Mouse (Mus musculus): ENCODE results near the gene Gm4763. TPM values are rescaled to one million over a fixed set of nuclear protein-coding genes. Genes with fewer than 3 reads are reported as not detected.
"Not testable (repeated sequence)": the region's sequence is repeated elsewhere in the genome, so short reads cannot be mapped to it uniquely, and the experiment has no call there.

Gm4763 gene
- polyA plus RNA-seq, 1 experiment = not detected

DNA sequence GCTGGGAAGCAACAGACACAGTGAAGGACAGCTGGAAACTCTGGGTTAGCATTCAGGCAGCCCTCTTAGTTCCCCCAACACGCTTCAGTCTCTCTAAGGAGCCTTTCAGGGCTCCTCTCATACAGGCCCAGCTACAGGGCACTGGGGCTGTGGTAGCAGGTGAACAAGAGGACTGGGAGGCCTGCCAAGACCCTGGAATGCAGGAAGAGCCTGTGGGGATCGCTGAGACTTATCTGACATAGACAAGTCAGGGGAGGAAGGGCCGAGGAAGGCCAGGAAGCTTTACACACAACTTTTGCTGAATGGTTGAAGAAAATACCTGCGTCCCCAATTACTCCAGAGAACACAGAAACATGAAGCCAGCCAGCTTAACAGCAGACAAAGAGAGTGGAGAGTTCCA lies 24.0 kb upstream of the Gm4763 start:
- H3K27me3 ChIP-seq (replicated peaks) = peaks cover 37% of the 10 kb centered on the region
- no peaks in the 10 kb centered on the region for H3K36me3 ChIP-seq (replicated peaks; ENCODE audit: low read length)
- TF ChIP-seq FLI1 (IDR thresholded peaks at IDR 0.05; ENCODE audit: low read length) = no peak
- no peak for TF ChIP-seq GATA1 (IDR thresholded peaks at IDR 0.05; ENCODE audit: borderline replicate concordance, low read length)
- H3K4me1 ChIP-seq = no peaks in the 10 kb centered on the region; the same call in 1 of the 2 replicates
- no peaks in the 10 kb centered on the region for H3K9me3 ChIP-seq
- H3K4me3 ChIP-seq (replicated peaks) = no peak overlapping the region

DNA sequence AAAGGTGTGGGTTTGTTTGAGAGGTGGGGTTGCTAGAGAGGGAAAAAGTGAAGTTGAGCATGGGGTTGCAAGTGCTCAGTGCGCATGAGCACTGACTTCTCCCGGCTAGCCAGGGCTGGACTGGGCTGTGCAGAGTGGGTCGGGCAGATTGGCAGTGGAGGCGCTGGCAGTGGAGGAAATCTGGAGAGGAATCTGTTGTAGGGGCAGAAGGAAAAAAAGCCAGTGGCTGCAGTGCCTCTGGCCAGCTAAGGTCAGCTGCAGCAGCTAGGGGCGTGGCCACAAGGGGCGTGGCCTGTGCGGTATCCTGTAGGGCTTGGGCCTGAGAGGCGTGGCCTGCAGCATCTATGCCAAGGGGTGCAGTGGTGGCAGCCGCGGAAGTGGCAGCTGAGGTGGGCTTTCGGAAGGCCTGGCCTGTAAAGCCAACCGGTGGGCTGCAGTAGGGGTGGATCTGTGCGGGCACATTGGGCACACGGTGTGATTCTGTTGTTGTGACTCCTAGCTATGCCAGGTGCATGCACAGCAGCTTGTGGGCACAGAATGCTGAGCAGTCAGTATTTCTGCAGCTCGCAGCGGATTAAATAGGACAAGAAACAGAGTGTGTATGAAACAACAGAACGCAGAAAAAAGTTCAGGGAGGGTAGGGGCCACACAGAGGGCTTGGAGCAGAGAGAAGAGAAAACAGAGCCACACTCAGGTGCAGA lies 9.4 kb upstream of the Gm4763 start:
- Histone ChIP-seq H3K27me3 (replicated peaks) (peaks cover 38% of the 10 kb centered on the region), H3K4me1 (peaks cover 7% of the 10 kb centered on the region; the same call in 1 of the 2 replicates), H3K36me3 (replicated peaks; ENCODE audit: low read length) (no peaks in the 10 kb centered on the region), H3K4me3 (replicated peaks) (peak overlapping the region; percentile 38), H3K9me3 (peaks cover 7% of the 10 kb centered on the region)
- TF ChIP-seq FLI1 (IDR thresholded peaks at IDR 0.05; ENCODE audit: low read length) (no peak), GATA1 (IDR thresholded peaks at IDR 0.05; ENCODE audit: borderline replicate concordance, low read length) (no peak)

DNA sequence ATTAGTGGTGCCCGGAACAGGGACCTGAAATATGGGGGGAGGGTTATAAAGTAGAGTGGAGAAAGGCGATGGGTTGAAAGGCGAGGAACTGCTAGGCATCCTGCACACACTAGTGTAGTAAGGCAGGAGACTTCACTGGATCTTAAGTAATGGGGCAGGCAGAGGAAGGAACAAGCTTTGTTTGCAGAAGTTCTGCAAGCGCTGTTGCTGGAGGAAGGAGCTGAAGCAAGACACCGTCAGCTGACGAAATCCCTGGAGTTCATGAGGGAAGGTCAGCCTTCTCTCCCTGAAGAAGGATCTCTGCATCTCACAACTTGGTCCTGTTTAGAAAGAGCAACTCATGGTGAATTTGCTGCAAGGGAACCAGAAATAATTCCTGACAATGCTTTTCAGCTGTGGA lies 11.7 kb downstream of the Gm4763 start:
- H3K36me3 ChIP-seq (replicated peaks; ENCODE audit: low read length) = no peaks in the 10 kb centered on the region
- H3K9me3 ChIP-seq = no peaks in the 10 kb centered on the region
- no peaks in the 10 kb centered on the region; the same call in 1 of the 2 replicates for H3K4me1 ChIP-seq
- H3K27me3 ChIP-seq (replicated peaks) = peaks cover 22% of the 10 kb centered on the region
- no peak for TF ChIP-seq FLI1 (IDR thresholded peaks at IDR 0.05; ENCODE audit: low read length)
- no peak overlapping the region for H3K4me3 ChIP-seq (replicated peaks)

DNA sequence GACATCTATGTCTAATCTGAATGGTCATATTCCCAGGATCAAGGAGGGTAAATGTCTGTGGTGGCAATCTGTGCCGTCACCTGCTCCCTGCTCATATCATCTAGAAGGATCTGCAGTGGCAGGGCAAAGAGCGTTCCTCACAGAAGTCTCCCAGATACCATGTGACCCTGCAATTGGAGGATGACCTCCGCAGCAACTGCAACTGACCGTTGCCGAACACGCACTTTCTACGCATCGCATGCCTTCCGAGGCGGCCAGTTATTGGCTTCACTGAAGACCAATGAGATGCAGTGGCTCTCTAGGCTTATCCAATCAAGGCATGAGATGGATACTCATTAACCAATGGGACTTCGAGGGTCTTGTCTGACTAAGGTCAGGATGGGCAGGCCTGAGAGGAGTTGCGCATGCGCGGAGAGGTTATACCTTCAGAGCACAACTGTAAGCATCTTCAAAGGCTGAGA lies 17.8 kb downstream of the Gm4763 start, which contains the start of gene BC049730:
Gene BC049730 (plus strand): TSS at position 411 of the 461 bp plus-strand sequence.
- Histone ChIP-seq H3K4me3 (replicated peaks) (no peak within 1 kb of the TSS), H3K9me3 (no peaks in the 10 kb centered on the region), H3K36me3 (replicated peaks; ENCODE audit: low read length) (no peaks in the 10 kb centered on the region), H3K4me1 (no peaks in the 10 kb centered on the region), H3K27me3 (replicated peaks) (peaks cover 15% of the 10 kb centered on the region)
- TF ChIP-seq GATA1 (IDR thresholded peaks at IDR 0.05; ENCODE audit: borderline replicate concordance, low read length) (no peak), FLI1 (IDR thresholded peaks at IDR 0.05; ENCODE audit: low read length) (no peak)

DNA sequence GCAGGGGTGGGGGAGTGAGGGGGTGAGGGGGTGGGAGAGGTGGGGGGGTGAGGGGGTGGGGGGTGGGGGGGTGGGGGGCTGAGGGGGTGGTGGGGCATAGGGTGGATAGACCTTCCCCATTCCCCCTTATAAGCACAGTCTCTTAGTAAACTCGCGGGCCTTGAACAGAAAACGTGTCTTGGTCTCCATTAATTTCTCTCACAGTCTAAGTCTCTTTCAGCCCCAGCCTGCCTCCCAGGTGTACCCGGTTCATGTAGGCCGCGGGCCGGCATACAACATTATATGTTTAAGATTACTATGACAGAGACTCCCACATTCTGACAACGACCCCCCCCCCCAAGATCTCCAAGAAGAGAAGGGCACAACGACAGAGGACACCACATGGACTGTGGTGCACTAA lies 23.9 kb downstream of the Gm4763 start:
- not testable (repeated sequence) for H3K9me3 ChIP-seq; H3K36me3 ChIP-seq (replicated peaks; ENCODE audit: low read length); H3K4me3 ChIP-seq (replicated peaks); H3K4me1 ChIP-seq; H3K27me3 ChIP-seq (replicated peaks)

DNA sequence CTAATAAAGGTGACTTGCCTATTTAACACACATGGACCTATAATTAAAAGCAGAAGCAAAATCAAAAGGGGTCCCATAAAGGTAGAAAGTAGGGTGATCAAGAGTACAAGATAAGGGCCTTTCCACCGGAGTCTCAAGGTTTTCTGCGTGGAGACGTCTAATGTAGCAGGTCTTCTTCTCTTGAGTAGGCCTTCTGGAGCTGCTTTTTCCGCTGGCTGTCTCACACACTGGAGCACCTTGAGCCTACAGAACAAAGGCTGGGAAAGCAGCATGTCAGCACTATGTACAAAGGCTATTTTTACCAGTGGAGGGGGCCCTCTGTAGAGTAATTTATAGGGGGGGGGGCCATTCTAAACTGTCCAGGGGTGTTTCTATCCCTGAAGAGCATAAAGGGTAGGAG lies 28.8 kb downstream of the Gm4763 start:
- not testable (repeated sequence) for H3K27me3 ChIP-seq (replicated peaks); H3K36me3 ChIP-seq (replicated peaks; ENCODE audit: low read length); H3K4me3 ChIP-seq (replicated peaks); H3K9me3 ChIP-seq; H3K4me1 ChIP-seq

DNA sequence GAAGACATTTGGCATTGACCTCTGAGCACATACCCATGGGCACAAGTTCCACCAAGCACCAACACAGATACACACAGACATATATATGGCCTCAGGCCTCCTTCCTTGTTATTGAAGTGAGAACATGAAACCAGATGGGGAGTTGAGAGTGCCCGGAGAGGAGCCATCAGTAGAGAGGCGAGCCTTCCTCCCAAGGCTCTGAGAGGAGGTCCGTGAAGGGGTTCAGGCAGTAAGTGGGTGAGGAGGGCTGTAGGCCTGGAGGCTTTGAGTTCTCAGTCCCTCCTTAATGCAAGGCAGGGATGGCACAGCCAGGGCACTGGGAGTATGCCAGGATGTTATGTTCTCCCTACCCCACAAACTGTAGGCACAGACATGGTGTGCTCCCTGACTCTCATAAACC lies 34.0 kb downstream of the Gm4763 start:
- not testable (repeated sequence) for H3K4me3 ChIP-seq (replicated peaks); H3K36me3 ChIP-seq (replicated peaks; ENCODE audit: low read length); H3K4me1 ChIP-seq; H3K27me3 ChIP-seq (replicated peaks); H3K9me3 ChIP-seq

DNA sequence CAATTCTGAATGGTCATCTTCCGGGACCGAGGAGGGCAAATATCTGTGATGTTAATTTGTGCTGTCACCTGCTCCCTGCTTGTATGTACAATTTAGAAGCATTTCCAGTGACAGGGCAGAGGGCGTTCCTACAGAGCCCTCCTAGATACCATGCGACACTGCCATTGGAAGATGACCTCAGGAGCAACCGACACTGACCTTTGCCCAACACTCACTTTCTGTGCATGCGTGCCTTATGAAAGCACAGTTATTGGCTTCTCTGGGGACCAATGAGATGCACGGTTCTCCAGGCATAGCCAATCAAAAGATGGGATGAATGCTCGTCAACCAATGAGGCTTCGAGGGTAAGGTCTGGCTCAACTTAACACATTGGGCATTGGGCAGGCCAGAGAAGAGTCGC lies 39.2 kb downstream of the Gm4763 start:
- H3K4me3 ChIP-seq (replicated peaks); H3K27me3 ChIP-seq (replicated peaks); H3K36me3 ChIP-seq (replicated peaks; ENCODE audit: low read length); H3K9me3 ChIP-seq; H3K4me1 ChIP-seq: not testable (repeated sequence)

DNA sequence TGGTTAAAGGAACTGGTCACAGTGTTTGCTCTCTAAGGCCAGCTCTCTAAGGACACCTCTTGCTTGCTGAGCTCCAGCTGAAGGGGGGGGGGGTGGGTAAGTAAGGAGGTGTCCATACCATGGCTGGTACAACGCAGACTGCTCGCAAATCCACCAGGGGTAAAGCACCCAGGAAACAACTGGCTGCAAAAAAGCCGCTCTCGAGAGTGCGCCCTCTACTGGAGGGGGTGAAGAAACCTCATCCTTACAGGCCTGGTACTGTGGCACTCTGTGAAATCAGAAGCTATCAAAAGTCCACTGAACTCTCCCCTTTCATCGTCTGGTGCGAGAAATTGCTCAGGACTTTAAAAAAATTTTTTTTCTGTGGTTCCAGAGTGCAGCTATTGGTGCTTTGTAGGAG lies 42.6 kb downstream of the Gm4763 start:
- not testable (repeated sequence) for H3K27me3 ChIP-seq (replicated peaks)

DNA sequence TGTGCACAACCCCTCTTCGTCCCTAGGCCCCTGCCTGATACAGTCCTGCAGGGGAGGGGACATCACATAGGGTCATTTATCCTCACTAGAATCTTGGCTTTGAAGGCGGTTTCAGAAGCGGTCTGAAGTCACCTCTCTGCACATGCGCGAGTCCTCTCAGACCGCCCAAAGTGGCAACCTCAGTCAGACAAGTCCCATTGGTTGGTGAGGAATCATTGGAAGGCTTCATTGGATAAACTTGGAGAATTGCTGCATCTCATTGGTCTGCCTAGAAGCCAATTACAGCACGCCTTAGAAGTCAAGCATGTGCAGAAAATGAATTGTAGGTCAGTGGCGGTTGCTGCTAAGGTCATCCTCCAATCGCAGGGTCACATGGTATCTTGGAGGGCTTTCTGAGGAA lies 50.1 kb downstream of the Gm4763 start, which contains the start of gene Tex101:
Gene Tex101 (minus strand): TSS at position 101 of the 400 bp plus-strand sequence.
- Histone ChIP-seq H3K9me3 (no peaks in the 10 kb centered on the region), H3K4me1 (no peaks in the 10 kb centered on the region), H3K4me3 (replicated peaks) (no peak within 1 kb of the TSS), H3K27me3 (replicated peaks) (peaks cover 5% of the 10 kb centered on the region), H3K36me3 (replicated peaks; ENCODE audit: low read length) (no peaks in the 10 kb centered on the region)
- no peak for TF ChIP-seq GATA1 (IDR thresholded peaks at IDR 0.05; ENCODE audit: borderline replicate concordance, low read length)
- TF ChIP-seq FLI1 (IDR thresholded peaks at IDR 0.05; ENCODE audit: low read length) = no peak

More for the DNA sequence above, 42.6 kb downstream of the Gm4763 start:
- H3K36me3 ChIP-seq (replicated peaks; ENCODE audit: low read length); H3K4me3 ChIP-seq (replicated peaks); H3K9me3 ChIP-seq; H3K4me1 ChIP-seq: not testable (repeated sequence)

DNA sequence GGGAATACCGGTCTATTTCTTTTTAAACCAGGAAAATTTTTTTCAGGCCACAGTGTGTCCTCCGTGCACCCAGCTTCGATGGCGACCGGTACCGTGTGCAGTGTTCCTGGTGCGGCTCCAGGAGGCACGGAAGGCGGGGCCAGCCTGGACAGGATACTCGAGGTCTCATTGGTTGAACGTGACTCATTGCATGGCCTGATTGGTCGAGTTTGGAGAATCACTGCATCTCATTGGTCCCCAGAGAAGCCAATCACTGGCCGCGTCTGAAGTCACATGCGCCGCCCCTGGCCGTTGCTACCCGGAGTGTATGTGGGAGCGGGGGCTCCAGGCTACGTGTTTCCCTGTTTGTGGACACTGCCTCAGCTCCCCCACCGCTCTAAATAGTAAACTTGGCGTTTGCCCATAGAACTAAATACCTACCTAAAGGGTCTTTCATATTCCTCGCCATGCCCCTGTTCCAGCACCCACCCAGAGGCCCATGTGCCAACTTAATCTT lies 54.7 kb downstream of the Gm4763 start:
- H3K4me1 ChIP-seq = no peaks in the 10 kb centered on the region
- no peak overlapping the region for H3K4me3 ChIP-seq (replicated peaks)
- H3K9me3 ChIP-seq = no peaks in the 10 kb centered on the region
- H3K36me3 ChIP-seq (replicated peaks; ENCODE audit: low read length) = no peaks in the 10 kb centered on the region
- no peak for TF ChIP-seq GATA1 (IDR thresholded peaks at IDR 0.05; ENCODE audit: borderline replicate concordance, low read length)
- TF ChIP-seq FLI1 (IDR thresholded peaks at IDR 0.05; ENCODE audit: low read length) = no peak
- H3K27me3 ChIP-seq (replicated peaks) = peaks cover 21% of the 10 kb centered on the region

Other genes with a start within 250 kb of the Gm4763 start
- not detected in 2 replicates for gene Cadm4, start 244.9 kb downstream of the Gm4763 start, polyA plus RNA-seq (2012; ENCODE audit: insufficient read depth, low replicate concordance)
- gene Zfp428, start 219.9 kb downstream of the Gm4763 start, polyA plus RNA-seq (2012; ENCODE audit: insufficient read depth, low replicate concordance) = 33.9 and 51.4 TPM in 2 replicates
- not detected in 2 replicates for gene AC161166.1, start 214.5 kb downstream of the Gm4763 start, polyA plus RNA-seq (2012; ENCODE audit: insufficient read depth, low replicate concordance)
- 2.9 and 3.1 TPM in 2 replicates for gene Irgq, start 196.2 kb downstream of the Gm4763 start, polyA plus RNA-seq (2012; ENCODE audit: insufficient read depth, low replicate concordance)
- gene Pinlyp, start 180.8 kb downstream of the Gm4763 start, polyA plus RNA-seq (2012; ENCODE audit: insufficient read depth, low replicate concordance) = not detected in 2 replicates
- gene Xrcc1, start 180.6 kb downstream of the Gm4763 start, polyA plus RNA-seq (2012; ENCODE audit: insufficient read depth, low replicate concordance) = 101 and 159 TPM in 2 replicates
- gene Ethe1, start 139.4 kb downstream of the Gm4763 start, polyA plus RNA-seq (2012; ENCODE audit: insufficient read depth, low replicate concordance) = 14.5 and 17.5 TPM in 2 replicates
- 0.30 TPM in 1 of 2 replicates, not detected in the other for gene Zfp575, start 139.3 kb downstream of the Gm4763 start, polyA plus RNA-seq (2012; ENCODE audit: insufficient read depth, low replicate concordance)
- 2.0 and 8.9 TPM in 2 replicates for gene Phldb3, start 116.1 kb downstream of the Gm4763 start, polyA plus RNA-seq (2012; ENCODE audit: insufficient read depth, low replicate concordance)
- not detected in 2 replicates for gene Lypd3, start 90.4 kb downstream of the Gm4763 start, polyA plus RNA-seq (2012; ENCODE audit: insufficient read depth, low replicate concordance)
- gene Tex101, start 50.2 kb downstream of the Gm4763 start, polyA plus RNA-seq (2012; ENCODE audit: insufficient read depth, low replicate concordance) = not detected in 2 replicates
- gene BC049730, start 17.7 kb downstream of the Gm4763 start, polyA plus RNA-seq (2012; ENCODE audit: insufficient read depth, low replicate concordance) = not detected in 2 replicates
- gene Cd177, start 33.4 kb upstream of the Gm4763 start, polyA plus RNA-seq (2012; ENCODE audit: insufficient read depth, low replicate concordance) = 0.27 TPM in 1 of 2 replicates, not detected in the other
- gene Ceacam10, start 50.3 kb upstream of the Gm4763 start, polyA plus RNA-seq (2012; ENCODE audit: insufficient read depth, low replicate concordance) = 0.35 TPM in 1 of 2 replicates, not detected in the other
- gene Gm9844, start 135.3 kb upstream of the Gm4763 start, polyA plus RNA-seq (2012; ENCODE audit: insufficient read depth, low replicate concordance) = 23.1 and 70.1 TPM in 2 replicates
- not detected in 2 replicates for gene Lypd4, start 143.0 kb upstream of the Gm4763 start, polyA plus RNA-seq (2012; ENCODE audit: insufficient read depth, low replicate concordance)
- not detected in 2 replicates for gene Dmrtc2, start 143.1 kb upstream of the Gm4763 start, polyA plus RNA-seq (2012; ENCODE audit: insufficient read depth, low replicate concordance)
- 171 and 2,463 TPM in 2 replicates for gene Rps19, start 157.5 kb upstream of the Gm4763 start, polyA plus RNA-seq (2012; ENCODE audit: insufficient read depth, low replicate concordance)
- 0.50 TPM in 1 of 2 replicates, not detected in the other for gene Cd79a, start 170.5 kb upstream of the Gm4763 start, polyA plus RNA-seq (2012; ENCODE audit: insufficient read depth, low replicate concordance)
- gene Arhgef1, start 176.0 kb upstream of the Gm4763 start, polyA plus RNA-seq (2012; ENCODE audit: insufficient read depth, low replicate concordance) = 136 and 219 TPM in 2 replicates
- 0.37 TPM in 1 of 2 replicates, not detected in the other for gene Gm4881, start 217.6 kb upstream of the Gm4763 start, polyA plus RNA-seq (2012; ENCODE audit: insufficient read depth, low replicate concordance)
- gene Rabac1, start 245.8 kb upstream of the Gm4763 start, polyA plus RNA-seq (2012; ENCODE audit: insufficient read depth, low replicate concordance) = 475 and 509 TPM in 2 replicates